Mouse (Mus musculus) neural tube, embryonic 12.5 days (tissue): ENCODE results near the gene Neurl3. TPM values are rescaled to one million over a fixed set of nuclear protein-coding genes. Genes with fewer than 3 reads are reported as not detected.

Experiments
- ATAC-seq: fragments of 200-750 bp; cut with Nextera tagmentation; 2 replicates; pipeline ENCODE4 v1.8.0; 2017; ENCODE audit warnings: low read depth, mild to moderate bottlenecking, moderate TSS enrichment, moderate library complexity; ENCODE audit not compliant: low FRiP score
- H3K27ac ChIP-seq: fragments of 300-500 bp; sonication (generic); 2 replicates; pipeline ENCODE4 v1.5.1; 2016
- H3K27me3 ChIP-seq: fragments of 300-500 bp; sonication (generic); replicated peaks from 2 replicates; pipeline ENCODE4 v1.6.1; 2016; ENCODE audit warnings: mild to moderate bottlenecking
- H3K36me3 ChIP-seq: fragments of 300-500 bp; sonication (generic); 2 replicates; pipeline ENCODE4 v1.6.1; 2016; ENCODE audit warnings: mild to moderate bottlenecking
- H3K4me1 ChIP-seq: fragments of 300-500 bp; sonication (generic); 2 replicates; pipeline ENCODE4 v1.6.1; 2016
- H3K4me2 ChIP-seq: fragments of 300-500 bp; sonication (generic); replicated peaks from 2 replicates; pipeline ENCODE4 v1.6.1; 2016; ENCODE audit warnings: mild to moderate bottlenecking
- H3K4me3 ChIP-seq: fragments of 300-500 bp; sonication (generic); 2 replicates; pipeline ENCODE4 v1.5.1; 2016
- H3K9ac ChIP-seq: fragments of 300-500 bp; sonication (generic); 2 replicates; pipeline ENCODE4 v1.6.1; 2016; ENCODE audit warnings: mild to moderate bottlenecking
- H3K9me3 ChIP-seq: fragments of 300-500 bp; sonication (generic); 2 replicates; pipeline ENCODE4 v1.6.1; 2016; ENCODE audit warnings: mild to moderate bottlenecking
- WGBS: fragments of 180-500 bp; shearing (Covaris S2); methylation state at CpG from one replicate; pipeline ENCODE4 v1.1.7; 2016; 5-methylcytosine and 5-hydroxymethylcytosine counted together
- polyA plus RNA-seq: library from polyadenylated mRNA; unstranded; fragments of >200 nt; fragmentation: Nextera tagmentation; extraction: Ambion mirVana; gene quantifications from 2 replicates; pipeline ENCODE4 v1.2.1, GENCODE M21; 2016

Gene Neurl3
- 0.51 and 1.2 TPM in 2 replicates for polyA plus RNA-seq

GRCm38 (mm10) chr1:36274455-36274854 lies at the start of gene Neurl3:
Gene Neurl3 (minus strand): TSS chr1:36274679.
- Histone ChIP-seq H3K27ac (no peak within 1 kb of the TSS), H3K27me3 (peaks cover 3% of the 10 kb centered on the region; the same call in 1 of the 2 replicates), H3K9me3 (no peaks in the 10 kb centered on the region), H3K4me3 (no peak within 1 kb of the TSS), H3K4me1 (0 out of 2 replicates have a peak, but pooled peaks cover 3% of the 10 kb centered on the region), H3K36me3 (no peaks in the 10 kb centered on the region), H3K4me2 (no peak within 1 kb of the TSS), H3K9ac (no peak within 1 kb of the TSS)
- ATAC-seq = no peak
- 94% methylated on average over 5 of the region's 5 CpGs for WGBS

DNA sequence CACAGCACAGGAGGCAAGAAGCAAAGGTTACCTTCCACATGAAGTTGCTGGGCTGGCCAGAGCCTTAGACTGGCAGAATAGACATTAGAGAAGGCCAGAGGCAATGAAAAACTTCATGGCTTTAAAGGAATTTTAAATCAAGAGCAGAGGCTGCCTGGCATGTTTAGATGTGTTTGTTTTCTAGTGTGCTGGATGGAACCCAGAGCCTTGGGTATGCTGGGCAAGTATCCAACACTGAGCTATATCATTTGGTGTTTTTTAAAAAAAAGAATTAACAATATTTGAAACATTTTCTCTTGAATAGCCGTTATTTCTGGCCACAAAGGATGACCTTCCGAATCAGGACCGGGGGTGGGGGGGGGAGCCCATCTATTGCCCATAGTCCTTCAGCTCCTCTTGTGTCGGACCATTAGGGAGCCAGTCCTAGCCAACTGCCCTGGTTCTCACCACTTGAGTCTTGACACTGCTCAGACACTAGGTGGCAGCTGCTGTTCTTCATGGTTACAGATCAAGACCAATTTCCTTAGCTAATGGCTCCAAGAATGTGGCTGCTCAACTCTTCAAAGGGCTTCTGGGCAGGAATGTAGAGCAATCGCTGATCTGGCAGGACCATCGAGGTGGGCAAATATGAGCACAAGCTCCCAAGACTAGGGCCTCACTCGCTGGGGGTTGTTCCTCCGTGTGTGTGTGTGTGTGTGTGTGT lies 49.4 kb upstream of the Neurl3 start:
- no peak overlapping the region for H3K9ac ChIP-seq
- H3K4me2 ChIP-seq = no peak overlapping the region
- 54% methylated on average over 8 of the region's 8 CpGs for WGBS
- no peak overlapping the region for H3K27ac ChIP-seq
- no peak overlapping the region for H3K4me3 ChIP-seq
- H3K27me3 ChIP-seq = no peaks in the 10 kb centered on the region
- peaks cover 9% of the 10 kb centered on the region; the same call in 1 of the 2 replicates for H3K36me3 ChIP-seq
- no peaks in the 10 kb centered on the region for H3K9me3 ChIP-seq
- no peaks in the 10 kb centered on the region for H3K4me1 ChIP-seq
- ATAC-seq = peak; percentile 46; the same call in 1 of the 2 replicates

- Histone ChIP-seq H3K9ac (no peak overlapping the region), H3K27me3 (no peaks in the 10 kb centered on the region), H3K4me1 (no peaks in the 10 kb centered on the region), H3K9me3 (no peaks in the 10 kb centered on the region), H3K4me2 (no peak overlapping the region), H3K4me3 (no peak overlapping the region), H3K36me3 (peaks cover 9% of the 10 kb centered on the region; the same call in 1 of the 2 replicates), H3K27ac (no peak overlapping the region)
- 79% methylated on average over 9 of the region's 9 CpGs for WGBS
- ATAC-seq = no peak
These were observed 48.6 kb upstream of the Neurl3 start for GRCm38 (mm10) chr1:36323076-36323475.

DNA sequence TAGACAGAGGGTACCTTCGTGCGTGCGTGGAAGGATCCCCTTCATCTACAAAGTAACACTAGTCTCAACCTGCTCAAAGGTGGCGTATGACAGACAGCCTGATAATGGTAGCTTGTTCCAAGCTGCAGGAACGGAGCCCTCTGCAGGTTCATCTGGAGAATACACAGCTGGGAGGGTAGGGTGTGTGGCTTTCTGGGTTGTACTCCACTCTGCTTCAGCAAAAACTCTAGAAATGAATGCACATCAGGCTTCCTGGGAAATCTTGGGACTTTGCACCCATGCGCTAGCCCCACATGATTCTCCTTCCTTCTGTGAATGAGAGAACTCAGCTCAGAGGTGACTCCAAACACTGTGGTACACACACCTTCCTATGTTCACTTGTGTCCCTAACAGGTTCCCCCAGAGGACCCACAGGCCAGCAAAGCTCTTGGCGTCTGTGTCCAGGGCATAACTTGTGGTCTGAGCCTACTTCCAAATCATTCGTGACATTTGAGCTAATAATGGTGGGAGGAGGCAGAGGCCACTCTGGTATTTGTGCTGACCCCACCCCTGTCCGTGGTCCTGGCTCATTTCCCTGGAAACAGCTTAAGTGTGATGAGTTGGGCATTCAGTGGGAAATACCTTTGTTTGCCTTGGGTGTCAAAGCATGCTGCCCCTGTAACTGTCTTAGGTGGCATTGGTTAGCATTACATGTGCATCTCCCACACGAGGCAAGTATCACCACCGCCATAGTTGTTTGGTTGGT lies 47.5 kb upstream of the Neurl3 start:
- H3K4me2 ChIP-seq = no peak overlapping the region
- WGBS = 76% methylated on average over 11 of the region's 11 CpGs
- no peak overlapping the region for H3K27ac ChIP-seq
- no peaks in the 10 kb centered on the region for H3K4me1 ChIP-seq
- H3K27me3 ChIP-seq = no peaks in the 10 kb centered on the region
- ATAC-seq = no peak
- H3K9me3 ChIP-seq = no peaks in the 10 kb centered on the region
- no peak overlapping the region for H3K9ac ChIP-seq
- peaks cover 9% of the 10 kb centered on the region; the same call in 1 of the 2 replicates for H3K36me3 ChIP-seq
- H3K4me3 ChIP-seq = no peak overlapping the region

GRCm38 (mm10) chr1:36321164-36321563 lies 46.7 kb upstream of the Neurl3 start:
- H3K27me3 ChIP-seq = no peaks in the 10 kb centered on the region
- WGBS = 69% methylated on average over 2 of the region's 2 CpGs

DNA sequence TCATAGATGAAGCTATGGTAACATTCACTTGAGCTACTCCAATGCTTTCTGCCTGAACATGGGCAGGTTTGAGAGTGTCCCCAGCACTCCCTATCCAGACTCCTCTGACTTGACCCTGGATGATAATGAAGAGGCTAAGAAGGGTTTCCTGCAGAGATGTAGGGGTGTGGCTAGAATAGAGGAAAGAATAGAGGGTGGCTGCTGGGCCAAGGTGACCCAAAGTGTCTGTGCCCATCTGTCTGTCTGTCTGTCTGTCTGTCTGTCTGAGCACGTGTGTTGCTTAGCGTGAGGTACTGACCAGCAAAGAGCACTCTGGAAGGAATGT lies 41.3 kb upstream of the Neurl3 start:
- Histone ChIP-seq H3K27me3 (no peaks in the 10 kb centered on the region), H3K4me2 (no peak overlapping the region), H3K4me3 (no peak overlapping the region), H3K4me1 (no peaks in the 10 kb centered on the region), H3K36me3 (peaks cover 7% of the 10 kb centered on the region; the same call in 1 of the 2 replicates), H3K9me3 (no peaks in the 10 kb centered on the region), H3K9ac (no peak overlapping the region), H3K27ac (no peak overlapping the region)
- no peak for ATAC-seq
- 91% methylated on average over 2 of the region's 2 CpGs for WGBS

More at GRCm38 (mm10) chr1:36321164-36321563, 46.7 kb upstream of the Neurl3 start:
- no peak overlapping the region for H3K4me2 ChIP-seq
- no peak for ATAC-seq
- no peak overlapping the region for H3K4me3 ChIP-seq
- peaks cover 9% of the 10 kb centered on the region; the same call in 1 of the 2 replicates for H3K36me3 ChIP-seq
- no peaks in the 10 kb centered on the region for H3K4me1 ChIP-seq
- H3K9ac ChIP-seq = no peak overlapping the region
- no peak overlapping the region for H3K27ac ChIP-seq
- no peaks in the 10 kb centered on the region for H3K9me3 ChIP-seq

GRCm38 (mm10) chr1:36314959-36315775 lies 40.7 kb upstream of the Neurl3 start:
- Histone ChIP-seq H3K4me1 (no peaks in the 10 kb centered on the region), H3K9ac (no peak overlapping the region), H3K4me2 (no peak overlapping the region), H3K9me3 (no peaks in the 10 kb centered on the region), H3K27me3 (peaks cover 2% of the 10 kb centered on the region; the same call in 1 of the 2 replicates), H3K4me3 (no peak overlapping the region), H3K36me3 (peaks cover 1% of the 10 kb centered on the region; the same call in 1 of the 2 replicates), H3K27ac (no peak overlapping the region)
- no peak for ATAC-seq
- WGBS = 90% methylated on average over 11 of the region's 11 CpGs

DNA sequence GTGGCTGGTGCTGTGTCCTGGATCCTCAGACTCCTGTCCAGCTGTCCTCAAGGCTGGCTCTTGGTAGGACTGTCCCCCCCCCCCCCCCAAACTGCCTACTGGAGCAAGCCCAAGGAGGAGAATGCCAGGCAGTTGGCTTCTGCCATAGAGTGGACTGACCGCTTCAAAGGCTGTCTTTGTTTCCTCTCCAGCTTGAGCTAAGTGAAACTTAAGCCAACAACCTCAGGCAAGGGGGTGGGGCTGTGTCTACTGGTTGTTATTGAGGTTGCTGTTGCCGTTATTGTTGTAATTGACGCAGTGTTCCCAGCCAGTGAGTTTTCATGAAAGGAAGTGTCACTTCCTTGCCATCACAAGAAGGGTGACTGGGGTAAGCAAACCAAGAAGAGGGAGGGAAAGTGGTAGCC lies 35.0 kb upstream of the Neurl3 start:
- 15% methylated on average over 3 of the region's 3 CpGs for WGBS
- no peak overlapping the region for H3K4me3 ChIP-seq
- ATAC-seq = no peak
- H3K4me1 ChIP-seq = peaks cover 17% of the 10 kb centered on the region
- no peaks in the 10 kb centered on the region for H3K36me3 ChIP-seq
- H3K9me3 ChIP-seq = no peaks in the 10 kb centered on the region
- H3K9ac ChIP-seq = no peak overlapping the region
- H3K4me2 ChIP-seq = peak overlapping the region; percentile 25; the same call in 1 of the 2 replicates
- peaks cover 24% of the 10 kb centered on the region; the same call in 1 of the 2 replicates for H3K27me3 ChIP-seq
- H3K27ac ChIP-seq = no peak overlapping the region

DNA sequence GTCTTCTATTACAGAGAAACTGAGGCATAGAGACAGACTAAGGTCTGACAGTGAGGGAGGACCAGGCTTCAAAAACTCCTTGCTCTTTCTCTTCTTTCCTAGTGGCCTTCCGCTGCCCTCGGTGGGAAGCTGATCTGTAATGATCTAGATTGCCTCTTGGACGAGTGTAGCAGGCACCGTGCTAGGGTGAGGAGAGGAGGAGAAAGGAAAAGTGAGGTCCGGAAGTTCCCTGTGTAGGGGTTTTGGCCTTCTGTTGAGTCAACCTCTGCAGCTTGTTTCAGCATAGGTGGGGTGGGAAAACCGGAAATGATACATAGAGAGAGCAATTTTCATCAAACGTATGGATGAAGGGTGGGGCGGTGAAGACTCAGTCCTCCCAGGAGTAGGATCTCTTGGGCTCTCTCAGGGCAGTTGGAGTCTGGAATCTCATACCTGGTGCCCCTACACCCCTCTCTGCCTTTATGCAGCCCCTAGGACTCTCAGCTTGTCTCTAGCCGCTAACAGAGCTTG lies 34.5 kb upstream of the Neurl3 start:
- Histone ChIP-seq H3K27ac (no peak overlapping the region), H3K4me2 (peak overlapping the region; percentile 92), H3K9ac (no peak overlapping the region), H3K4me3 (no peak overlapping the region), H3K4me1 (peaks cover 17% of the 10 kb centered on the region), H3K9me3 (no peaks in the 10 kb centered on the region), H3K36me3 (no peaks in the 10 kb centered on the region), H3K27me3 (peaks cover 24% of the 10 kb centered on the region; the same call in 1 of the 2 replicates)
- WGBS = 55% methylated on average over 9 of the region's 9 CpGs
- ATAC-seq = no peak

- 0 out of 2 replicates have a peak overlapping the region, but pooled peaks have one; percentile 55 for H3K9ac ChIP-seq
- peaks cover 24% of the 10 kb centered on the region; the same call in 1 of the 2 replicates for H3K27me3 ChIP-seq
- 5% methylated on average over 12 of the region's 12 CpGs for WGBS
- H3K4me3 ChIP-seq = peak overlapping the region; percentile 58
- H3K9me3 ChIP-seq = no peaks in the 10 kb centered on the region
- H3K36me3 ChIP-seq = no peaks in the 10 kb centered on the region
- ATAC-seq = no peak
- H3K4me2 ChIP-seq = peak overlapping the region; percentile 92
- peaks cover 17% of the 10 kb centered on the region for H3K4me1 ChIP-seq
- no peak overlapping the region for H3K27ac ChIP-seq
These were observed 34.0 kb upstream of the Neurl3 start for GRCm38 (mm10) chr1:36308451-36308901.

GRCm38 (mm10) chr1:36307495-36308280 lies 33.2 kb upstream of the Neurl3 start, which contains the start of gene Arid5a:
Gene Arid5a (plus strand): TSS chr1:36307733.
- peaks cover 22% of the 10 kb centered on the region for H3K4me1 ChIP-seq
- H3K27ac ChIP-seq = no peak within 1 kb of the TSS
- peak within 1 kb of the TSS; percentile 58 for H3K4me3 ChIP-seq
- H3K27me3 ChIP-seq = peaks cover 24% of the 10 kb centered on the region; the same call in 1 of the 2 replicates
- peak within 1 kb of the TSS; percentile 55 for H3K9ac ChIP-seq
- no peaks in the 10 kb centered on the region for H3K36me3 ChIP-seq
- WGBS = 1% methylated on average over 65 of the region's 65 CpGs
- H3K4me2 ChIP-seq = peak within 1 kb of the TSS; percentile 92
- no peaks in the 10 kb centered on the region for H3K9me3 ChIP-seq
- peak; percentile 90 for ATAC-seq
